Mouse (Mus musculus): Measurements from ENCODE around the gene Gm26566.

The Gm26566 gene

DNA sequence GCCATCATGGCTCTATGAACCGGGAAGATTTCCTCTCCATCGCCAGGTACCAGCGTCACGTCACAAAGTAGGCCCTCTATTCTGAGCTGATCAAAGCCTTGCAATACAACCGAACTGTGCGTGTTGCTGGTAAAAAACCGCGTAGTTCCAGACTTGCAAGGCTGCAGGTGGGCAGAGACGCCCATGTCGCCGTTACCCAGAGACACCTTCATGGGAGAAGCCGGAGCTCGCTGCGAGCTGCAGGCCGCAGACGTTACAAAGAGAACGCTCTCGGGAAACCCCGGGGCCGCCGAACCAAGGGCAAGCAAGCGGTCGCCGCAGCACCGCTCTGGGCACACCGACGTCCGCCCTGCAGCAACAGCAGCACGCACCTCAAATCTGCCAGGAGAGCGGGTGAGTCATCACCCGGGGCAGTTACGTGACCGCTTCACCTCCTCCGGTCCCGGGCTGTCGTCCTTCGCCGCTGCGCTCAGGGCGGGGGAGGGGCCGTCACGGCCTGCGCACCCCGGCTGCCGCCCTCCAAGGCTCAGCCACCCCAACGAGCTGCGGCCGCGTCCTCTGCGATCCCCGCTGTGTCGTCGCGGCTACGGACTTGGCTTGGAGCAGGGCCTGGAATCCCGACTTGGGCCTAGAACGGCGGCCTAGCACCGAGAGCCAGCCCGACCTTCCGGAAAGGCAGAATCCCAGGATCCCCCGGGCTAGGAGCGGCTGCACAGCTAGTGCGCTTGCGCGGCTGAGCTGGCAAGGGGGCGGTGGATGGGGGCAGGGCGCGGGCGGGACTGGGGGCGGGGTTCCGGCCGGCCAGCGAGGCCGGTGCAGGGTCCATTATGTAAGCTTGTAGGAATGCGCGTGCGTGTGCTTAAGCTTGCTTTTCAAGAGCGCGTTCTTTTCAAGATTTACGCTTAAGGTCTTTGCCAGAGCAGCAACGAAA, at the start of gene Gm26566, which contains the start of gene Klhl9:
Gene Gm26566, plus strand, starts transcription at position 15 of the 931 bp plus-strand sequence.
Gene Klhl9, minus strand, starts transcription at position 675 of the 931 bp plus-strand sequence.
- peak; percentile 90 for DNase-seq

DNA sequence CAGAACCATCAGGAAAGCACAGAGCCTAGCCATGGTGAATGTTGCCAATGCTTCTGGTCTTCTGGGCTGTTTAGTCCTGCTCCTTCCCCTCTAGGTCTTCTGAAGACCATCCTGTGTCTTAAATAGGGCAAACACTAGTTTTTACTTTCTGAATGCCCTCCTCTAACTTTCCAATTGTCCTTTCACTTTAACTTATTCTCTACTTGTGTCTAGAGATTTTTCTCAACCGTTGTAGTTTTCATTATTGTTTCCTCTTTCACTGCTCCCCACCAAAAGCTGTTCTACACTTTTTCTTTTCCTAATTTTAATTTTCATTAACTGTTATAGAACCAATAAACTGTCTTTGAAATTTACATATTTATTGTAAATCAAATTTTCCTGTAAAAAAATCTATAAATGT, 44.8 kb upstream of the Gm26566 start, which contains the start of gene Ifna16:
Gene Ifna16, minus strand, starts transcription at position 101 of the 400 bp plus-strand sequence.
- no peak for DNase-seq

DNA sequence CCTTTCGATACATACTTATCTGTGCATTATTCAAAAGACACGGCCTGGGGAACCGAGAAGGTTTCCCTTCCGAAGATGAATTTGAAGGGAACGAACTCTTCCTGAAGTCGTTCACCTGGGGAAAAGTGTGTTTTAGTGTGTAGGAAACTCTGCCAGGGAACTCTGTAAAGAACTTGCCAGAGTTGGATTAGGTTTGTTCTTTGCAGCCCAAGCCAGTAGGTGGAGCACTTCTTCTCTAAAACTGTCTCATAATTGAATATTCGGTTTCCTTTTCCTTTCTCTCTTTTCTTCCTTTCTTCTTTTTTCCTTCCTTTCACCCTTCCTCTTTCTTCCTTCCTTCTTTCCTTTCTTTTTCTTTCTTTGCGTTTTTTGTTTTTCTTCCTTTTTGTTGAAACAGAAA, 41.2 kb upstream of the Gm26566 start:
- no peak for DNase-seq

DNA sequence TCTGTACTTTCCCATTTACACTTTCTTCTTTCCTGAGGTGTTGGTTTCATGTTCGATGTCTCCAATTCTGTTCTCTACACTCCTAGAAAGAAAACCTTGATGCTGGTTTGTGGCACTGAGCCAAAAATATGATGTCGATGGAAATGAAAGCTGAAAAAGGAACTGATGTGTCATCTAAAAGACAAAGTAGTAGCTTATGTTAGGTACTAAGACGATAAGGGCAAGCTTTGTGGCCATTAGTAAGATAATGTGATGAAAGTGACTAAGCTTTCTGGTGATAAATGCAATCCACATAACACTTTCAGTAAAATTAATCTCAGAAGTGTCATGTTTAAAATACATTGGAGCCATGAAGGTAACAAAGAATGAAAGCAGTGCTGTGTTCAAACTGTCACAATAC, 40.3 kb upstream of the Gm26566 start:
- DNase-seq = no peak

DNA sequence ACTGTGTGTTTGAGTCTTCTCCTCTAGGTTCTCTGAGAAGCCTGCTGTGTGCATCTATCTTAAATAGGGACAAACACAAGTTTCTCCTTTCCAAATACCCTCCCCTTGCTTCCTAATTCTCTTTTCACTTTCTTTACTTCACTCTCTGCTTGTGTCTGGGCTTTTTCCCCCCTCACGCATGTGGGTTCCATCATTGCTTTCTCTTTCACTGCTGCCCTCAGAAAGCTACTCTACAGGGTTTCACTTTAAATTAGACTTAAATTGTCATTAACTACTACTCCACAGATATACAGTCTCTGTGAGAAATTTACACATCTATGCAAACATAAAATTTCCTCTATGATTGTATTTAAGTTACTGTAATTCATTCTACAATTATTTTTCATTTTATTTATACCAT, 37.8 kb upstream of the Gm26566 start, which contains the start of gene Ifna2:
Gene Ifna2, minus strand, starts transcription at position 101 of the 400 bp plus-strand sequence.
- DNase-seq = no peak

DNA sequence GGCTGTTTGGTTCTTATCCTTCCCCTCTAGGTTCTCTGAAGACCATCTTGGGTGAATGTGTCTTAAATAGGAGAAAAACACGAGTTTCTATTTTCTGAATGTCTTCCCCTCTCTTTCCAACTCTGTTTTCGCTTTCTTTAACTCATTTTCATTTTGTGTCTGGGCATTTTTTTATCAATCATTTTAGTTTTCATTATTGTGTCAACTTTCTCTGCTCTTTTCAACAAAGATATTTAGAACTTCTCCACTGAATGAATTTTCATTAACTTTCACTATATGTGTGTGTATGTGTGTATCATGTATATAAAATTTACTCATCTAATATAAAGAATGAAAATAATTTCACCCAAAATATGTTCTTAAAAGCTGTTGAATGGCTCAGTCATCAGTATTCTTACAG, 30.3 kb upstream of the Gm26566 start, which contains the start of gene Ifnab:
Gene Ifnab, minus strand, starts transcription at position 101 of the 400 bp plus-strand sequence.
- DNase-seq = no peak

DNA sequence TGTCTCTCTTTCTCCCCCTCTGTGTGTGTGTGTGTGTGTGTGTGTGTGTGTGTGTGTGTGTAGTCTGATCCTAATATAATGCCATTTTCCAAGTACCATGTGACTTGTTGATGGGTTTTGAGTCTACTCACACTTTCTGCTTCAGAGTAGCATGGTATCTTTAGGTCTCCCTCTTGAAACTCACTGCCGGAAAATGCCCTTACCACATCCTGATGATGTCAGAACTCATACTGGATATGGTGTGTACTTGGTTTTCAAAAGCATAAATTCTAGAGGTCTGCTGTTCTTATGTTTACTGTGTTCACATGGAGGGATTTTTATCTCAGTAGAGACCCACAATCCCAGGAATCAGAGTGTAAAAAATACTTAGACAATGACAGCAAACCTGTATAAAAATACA, 29.1 kb upstream of the Gm26566 start:
- no peak for DNase-seq

DNA sequence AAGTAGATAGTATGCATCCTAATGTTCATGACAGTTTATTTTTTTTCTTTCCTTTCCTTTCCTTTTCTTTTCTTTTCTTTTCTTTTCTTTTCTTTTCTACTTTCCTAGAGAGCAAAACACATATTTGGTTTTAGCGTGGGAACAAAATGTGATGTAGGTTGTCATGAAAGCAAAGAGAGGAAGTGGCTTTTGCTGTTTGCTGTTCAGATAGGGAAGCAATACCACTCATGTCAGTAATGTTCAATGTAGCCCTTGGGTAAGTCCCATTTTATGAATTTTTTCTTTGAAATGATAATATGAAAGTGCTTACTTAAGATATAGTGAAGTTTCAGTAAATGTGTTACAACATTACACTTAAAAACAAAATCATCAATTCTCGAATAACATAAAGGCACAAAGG, 28.2 kb upstream of the Gm26566 start:
- DNase-seq = no peak

DNA sequence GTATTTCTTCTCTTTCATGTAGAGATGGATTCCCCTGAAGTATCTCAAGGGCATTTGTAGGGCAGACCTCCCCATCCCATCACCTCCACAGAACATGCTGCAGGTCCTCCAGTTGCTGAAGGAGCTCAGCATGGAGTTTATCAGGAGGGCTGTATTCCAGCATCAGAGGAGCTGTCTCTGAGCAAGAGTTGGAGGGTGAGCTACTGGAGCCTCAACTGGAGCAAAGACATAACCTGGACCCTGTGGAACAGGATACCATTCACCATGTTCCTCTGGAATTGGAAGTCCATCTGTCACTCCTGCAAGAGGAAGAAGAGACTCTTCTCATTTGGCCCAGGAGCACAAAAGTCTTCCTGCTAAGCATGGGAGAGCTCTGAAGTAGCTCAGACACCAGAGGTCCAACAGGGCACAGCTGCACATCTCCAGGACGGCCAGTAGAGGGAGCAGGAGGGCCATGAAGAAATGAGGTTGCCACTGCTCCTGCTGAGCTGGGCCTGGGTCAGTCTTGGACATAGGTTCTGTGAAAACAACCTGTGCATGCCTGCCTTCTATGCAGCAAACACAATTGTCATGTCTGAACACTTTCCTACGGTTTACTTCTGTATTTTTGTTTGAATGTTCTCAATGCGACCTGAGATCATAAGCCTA, 25.2 kb upstream of the Gm26566 start:
- DNase-seq = peak; percentile 63

DNA sequence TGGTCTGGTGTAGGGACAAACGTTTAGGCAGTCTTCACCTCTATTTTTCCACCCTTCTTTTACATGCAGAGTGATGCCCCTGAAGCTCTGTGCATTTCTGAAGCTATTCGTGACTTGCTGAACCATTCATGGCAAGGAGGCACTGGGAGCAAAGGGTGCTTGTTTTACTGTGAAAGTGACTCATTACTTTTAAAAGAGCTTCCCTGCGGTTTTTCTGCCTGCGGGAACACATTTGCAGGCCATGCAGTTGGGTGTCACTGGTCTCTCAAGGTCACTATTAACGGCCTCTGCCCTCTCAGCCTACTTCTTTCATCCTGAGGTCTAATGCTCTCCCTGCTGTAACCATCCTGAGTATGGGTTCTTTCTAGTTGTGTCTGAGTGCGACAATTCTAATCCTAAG, 24.5 kb upstream of the Gm26566 start:
- DNase-seq = no peak

DNA sequence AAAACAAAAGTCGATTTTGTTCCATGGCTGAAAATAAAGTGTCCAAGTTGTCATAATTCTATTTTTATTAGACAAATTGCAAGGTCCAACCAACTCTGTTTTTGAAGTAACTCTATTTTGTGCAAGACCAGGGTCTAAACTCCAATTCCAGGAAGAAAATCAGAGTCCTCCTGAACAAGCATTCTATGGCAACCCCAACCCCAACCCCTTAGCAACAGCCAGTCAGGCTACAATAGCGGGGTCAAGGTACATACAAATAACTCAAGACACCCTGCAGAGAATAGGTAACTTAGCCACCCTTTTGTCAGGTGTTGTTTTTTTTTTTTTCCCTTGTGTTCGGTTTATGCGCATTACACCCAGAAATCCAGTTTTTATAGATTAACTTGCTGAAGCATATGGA, 23.9 kb upstream of the Gm26566 start:
- DNase-seq = no peak

DNA sequence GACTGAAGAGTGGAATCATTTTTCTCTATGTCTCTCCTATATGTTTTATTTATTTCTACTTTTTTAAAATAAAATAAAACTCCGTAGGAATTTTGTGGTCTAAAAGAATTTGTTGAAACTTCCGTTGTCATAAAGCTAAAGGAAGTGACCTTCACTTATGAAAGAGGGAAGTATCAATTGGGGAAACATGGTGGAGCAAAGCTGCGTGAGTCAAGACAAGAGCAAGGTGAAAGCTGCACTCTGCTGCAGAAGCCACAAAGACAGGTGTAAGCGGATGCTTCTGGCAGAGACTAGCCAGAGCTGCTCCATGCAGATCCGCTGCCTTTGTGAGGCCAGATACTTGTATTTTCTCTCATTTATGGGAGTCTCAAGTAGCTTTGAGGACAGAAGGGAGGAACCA, 22.8 kb upstream of the Gm26566 start:
- no peak for DNase-seq

DNA sequence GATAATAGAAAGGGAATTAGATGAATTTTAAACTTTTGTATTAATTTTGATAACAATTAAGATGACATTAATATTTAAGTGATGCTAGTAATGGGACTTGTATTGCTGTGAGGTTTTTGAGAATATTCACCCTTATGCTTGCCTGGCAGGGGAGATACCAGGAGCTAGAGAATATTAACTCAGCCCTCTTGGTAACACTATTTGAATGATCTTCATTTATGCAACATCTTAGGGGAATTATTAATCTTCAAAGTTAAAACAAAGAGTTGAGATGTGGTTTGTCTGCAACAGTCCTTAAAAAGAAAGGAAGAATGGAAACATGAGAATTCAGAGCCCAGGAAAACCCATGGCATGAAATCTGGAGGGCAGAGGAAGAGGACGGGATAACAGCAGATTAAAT, 22.3 kb upstream of the Gm26566 start:
- DNase-seq = no peak

DNA sequence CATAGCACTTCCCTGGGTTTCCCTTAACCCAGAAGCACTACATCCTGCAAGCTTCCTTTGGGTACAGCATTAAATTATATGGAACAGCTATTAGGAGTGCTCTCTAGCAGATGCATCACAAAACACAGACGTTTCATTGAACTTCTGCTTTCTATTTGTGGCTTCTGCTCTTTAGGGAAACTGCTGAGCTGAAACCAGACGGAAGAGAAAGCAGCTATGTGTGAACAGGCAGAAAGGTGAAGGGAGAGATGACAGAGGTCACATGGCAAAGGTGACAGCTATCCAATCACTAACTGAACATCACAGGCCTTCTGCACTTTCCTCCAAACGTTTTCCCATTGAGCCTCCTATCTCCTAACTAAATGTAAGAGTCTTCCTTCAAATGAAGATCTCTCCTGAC, 15.7 kb upstream of the Gm26566 start:
- no peak for DNase-seq

DNA sequence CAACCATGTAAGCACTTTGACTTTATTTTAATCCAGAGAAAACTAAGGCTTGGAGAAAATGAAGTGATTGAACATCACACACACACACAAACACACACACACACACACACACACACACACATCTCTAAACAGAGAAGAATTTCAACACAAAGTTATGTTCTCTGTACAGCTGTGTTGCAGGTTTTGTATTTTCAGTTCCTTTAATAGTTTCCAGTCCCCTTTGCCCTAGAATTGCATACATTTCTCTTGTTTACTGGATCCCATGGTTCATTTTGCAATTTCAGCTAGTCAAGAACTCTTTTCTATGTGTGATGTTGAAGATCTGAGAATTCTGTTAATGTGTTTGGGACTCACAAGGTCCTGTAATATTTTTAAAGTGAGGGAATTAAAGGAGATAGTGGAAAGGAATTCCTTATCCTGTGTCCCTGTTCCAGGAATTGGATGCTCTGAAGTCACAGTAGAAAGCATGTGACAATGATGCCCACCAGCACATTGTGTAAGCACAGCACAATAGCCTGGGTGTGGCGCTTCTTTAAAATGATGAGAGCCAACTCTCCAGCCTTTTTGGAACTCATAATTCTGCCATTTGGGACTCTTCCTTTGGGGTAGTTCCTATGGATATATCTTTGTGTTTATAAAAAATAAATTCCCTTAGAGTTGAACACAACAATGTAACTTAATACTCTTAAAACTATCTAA, 14.3 kb upstream of the Gm26566 start:
- DNase-seq = no peak

DNA sequence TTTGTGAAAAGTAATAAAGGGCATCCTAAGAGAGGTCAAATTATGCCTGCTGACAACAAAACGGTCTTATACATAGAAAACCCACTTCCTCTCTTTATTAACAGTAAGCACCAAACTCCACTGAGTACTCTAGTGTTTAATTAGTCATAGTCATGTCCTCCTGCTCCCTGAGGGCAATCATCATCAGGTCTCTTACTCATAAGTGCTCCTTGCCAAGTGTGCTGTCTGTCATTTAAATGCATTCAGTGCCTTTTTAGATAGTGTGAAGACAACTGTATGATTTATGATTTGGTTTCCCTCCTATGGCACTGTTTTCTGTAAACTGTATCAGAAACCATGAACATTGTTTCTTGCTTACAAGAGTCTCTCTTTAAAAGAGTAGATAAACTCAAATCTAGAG, 7.3 kb upstream of the Gm26566 start:
- DNase-seq = no peak

DNA sequence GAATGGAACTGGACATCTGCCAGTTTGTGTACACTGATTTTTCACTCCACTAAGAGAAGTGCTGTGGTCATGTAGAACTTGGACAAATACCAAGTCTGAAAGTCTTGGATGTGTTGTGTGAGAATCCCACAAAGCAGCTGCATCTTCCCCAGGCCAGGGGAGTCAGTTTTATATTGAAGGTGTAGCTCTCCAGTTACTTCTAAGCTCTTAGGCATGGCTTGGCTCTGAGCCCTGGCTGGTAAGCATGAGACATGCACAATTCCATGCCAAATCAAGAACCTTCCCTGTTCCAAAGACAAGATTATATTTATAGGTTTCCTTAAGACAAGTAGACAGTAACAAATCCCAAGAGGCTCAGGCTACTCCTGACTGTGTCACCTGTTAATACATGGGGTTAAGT, 6.5 kb upstream of the Gm26566 start:
- DNase-seq = no peak

DNA sequence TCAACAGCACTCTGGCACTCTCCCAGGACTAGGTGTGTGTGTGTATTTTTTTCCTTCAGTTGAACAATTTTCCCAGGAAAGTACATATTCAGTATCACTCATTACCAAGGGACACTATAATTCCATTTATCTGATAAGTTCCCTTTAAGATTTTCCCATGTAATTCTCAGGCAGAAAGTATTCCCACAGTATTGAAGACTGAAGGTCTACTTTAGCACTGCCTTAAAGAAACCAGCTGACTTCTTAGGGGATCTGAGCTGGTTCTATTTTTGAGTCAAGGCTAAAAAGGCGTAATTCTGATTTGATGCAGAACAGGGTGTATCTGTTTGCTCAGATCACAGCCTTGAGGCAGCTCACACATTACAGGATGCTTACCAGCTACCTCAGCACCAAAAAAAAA, 2.9 kb upstream of the Gm26566 start:
- no peak for DNase-seq

DNA sequence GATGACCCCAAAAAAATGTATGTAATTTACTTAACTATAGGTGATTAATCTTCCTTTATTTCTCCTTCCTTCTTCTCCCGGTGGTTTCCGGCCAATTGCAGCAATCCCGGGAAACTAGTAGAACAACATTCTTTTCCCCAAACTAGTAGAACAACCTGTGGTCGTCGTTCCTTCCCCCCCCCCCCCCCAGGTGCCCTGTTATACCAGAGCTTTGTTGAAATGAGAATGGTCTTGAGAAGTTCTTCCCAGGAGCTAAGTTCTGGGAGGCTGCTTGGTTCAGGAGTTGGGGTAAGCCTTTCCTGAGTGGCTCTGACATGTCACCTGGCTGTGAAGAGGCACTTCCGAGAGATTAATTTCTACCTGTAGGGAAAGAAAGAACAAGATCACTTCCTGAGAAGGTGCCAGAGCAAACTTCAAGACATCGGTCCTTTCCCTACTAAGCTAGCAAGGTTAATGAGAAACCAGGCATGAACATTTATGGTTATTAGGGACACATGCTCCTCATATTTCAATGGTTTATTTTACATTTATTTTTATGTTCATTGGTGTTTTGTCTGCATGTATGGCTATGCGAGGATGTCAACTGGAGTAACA, 2.0 kb downstream of the Gm26566 start:
- no peak for DNase-seq

DNA sequence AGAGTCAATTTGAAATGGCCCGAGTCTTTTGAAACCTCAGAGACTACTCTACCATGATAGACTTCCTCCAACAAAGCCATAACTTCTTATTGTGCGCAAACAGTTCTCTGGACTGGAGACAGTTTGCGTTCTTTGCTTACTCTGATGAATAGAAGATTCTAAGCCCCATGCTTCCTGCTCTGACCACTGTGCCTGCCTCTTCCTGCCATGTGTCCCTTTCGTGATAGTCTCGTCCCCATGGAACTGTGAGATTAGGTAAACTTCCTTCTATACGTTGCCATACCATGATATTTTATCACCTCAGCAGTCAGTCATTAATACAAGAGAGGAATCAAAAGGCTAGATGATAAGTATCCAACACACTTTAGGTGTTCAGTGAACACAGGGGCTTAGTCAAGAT, 5.1 kb downstream of the Gm26566 start:
- DNase-seq = no peak

DNA sequence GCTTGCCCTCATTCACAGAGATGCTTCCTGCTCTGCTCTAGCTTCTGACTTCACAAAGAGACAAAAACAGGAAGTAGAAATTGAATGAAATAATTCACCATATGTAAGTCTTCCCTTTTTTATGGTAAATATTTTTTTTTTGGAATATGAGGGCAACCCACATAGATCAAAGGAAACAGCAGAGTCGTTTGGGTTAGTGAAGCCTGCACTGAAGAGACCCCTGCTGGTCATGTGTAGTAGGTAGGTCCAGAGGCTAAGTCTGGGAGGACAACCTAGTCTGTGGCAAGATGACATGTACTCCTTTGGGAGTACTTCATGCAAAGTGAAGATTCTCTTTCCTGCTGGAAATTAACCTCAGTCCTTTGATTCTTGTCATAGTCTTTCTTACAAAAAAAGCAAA, 5.7 kb downstream of the Gm26566 start:
- DNase-seq = no peak

DNA sequence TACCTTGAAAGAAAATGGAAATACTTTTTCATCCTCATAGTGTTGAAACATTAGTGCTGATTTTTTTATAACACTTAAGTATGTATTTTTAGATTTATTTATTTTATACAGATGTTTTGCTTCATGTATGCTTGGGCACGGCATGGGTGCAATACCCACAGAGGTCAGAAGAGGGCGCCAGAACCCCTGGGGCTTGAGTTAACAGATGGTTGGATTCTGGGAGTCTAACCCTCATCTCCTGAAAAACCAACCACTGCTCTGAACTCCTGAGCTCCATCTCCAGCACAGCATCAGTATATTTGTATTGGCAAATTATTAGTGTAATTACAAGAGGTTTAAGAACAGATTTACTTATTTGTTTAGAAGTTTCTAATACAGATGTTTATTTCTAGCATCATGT, 16.9 kb downstream of the Gm26566 start:
- DNase-seq = peak; percentile 31

DNA sequence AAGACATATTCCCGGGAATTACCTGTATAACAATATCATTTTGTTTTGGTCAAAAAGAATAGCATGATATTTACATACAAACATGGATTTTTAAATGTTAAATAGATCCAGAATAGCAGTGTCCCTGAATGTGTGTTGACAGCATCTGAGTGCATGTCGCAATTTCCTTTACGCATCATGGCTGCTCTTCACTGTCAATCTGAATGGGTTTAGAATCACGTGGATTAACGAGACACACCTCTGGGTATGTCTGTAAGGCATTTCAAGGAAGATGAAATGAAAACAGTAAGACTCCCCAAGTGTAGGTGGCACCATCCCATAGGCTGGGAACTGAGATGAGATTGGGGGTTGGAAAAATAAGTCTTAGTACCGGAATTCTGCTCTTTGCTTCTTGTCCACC, 17.4 kb downstream of the Gm26566 start:
- no peak for DNase-seq
